Comparison of ENCODE assay signal across 13 mouse cellular contexts in genomic region chr4:57123003-57123402, GRCm38 (mm10). TPM values are rescaled to one million over a fixed set of nuclear protein-coding genes. Genes with fewer than 3 reads are reported as not detected.
DNase-seq lines count a peak whose midpoint lies in the region; ATAC-seq lines count a peak whose summit lies in the region.
"Had no signal": no experiment of that assay in that cellular context is flagged by ENCODE, and none has a peak within 500 bp of the region (broad histone marks: within the 10 kb centered on the region; RNA-seq: fewer than 3 reads in every experiment).

No protein-coding gene starts in this region.

- no peaks in the 10 kb centered on the region for H3K36me3 ChIP-seq in kidney, embryonic 14.5 days (ENCODE audit: control insufficient read depth, insufficient read depth, low read length)
- no peaks in the 10 kb centered on the region for H3K36me3 ChIP-seq in intestine, embryonic 14.5 days (ENCODE audit: control insufficient read depth, insufficient read depth, low read length)

- peak; percentile 37 for DNase-seq in kidney, adult 18-20 months
- DNase-seq in cerebellum, postnatal 10 days = peak; percentile 72 to 73
- DNase-seq in intestine, embryonic 14.5 days (ENCODE audit: low spot score) = no peak
- DNase-seq in lung, postnatal 10 days = peak; percentile 68
- DNase-seq in T-cell, adult 2 months (ENCODE audit: low spot score) = no peak
- no peak for DNase-seq in spleen, adult 12 weeks (ENCODE audit: low spot score)
- DNase-seq: adrenal gland, postnatal 25 days; retina, postnatal 1 day had no signal

- WGBS in kidney, embryonic 14.5 days = 35% methylated on average over 11 of the region's 11 CpGs
- WGBS in intestine, embryonic 14.5 days = 29% methylated on average over 11 of the region's 11 CpGs

- H3K9ac ChIP-seq in kidney, embryonic 14.5 days (ENCODE audit: low read depth, low read length) = no peak overlapping the region
- H3K9ac ChIP-seq in intestine, embryonic 14.5 days (ENCODE audit: low read length) = no peak overlapping the region

- no peak overlapping the region for H3K4me2 ChIP-seq in kidney, embryonic 14.5 days (replicated peaks; ENCODE audit: low read depth, low read length)
- peak overlapping the region; percentile 15 for H3K4me2 ChIP-seq in intestine, embryonic 14.5 days (ENCODE audit: low read length)
- H3K4me2 ChIP-seq: midbrain, embryonic 11.5 days had no signal

- no peaks in the 10 kb centered on the region for H3K9me3 ChIP-seq in kidney, embryonic 14.5 days (ENCODE audit: control insufficient read depth, low read length)
- H3K9me3 ChIP-seq in intestine, embryonic 14.5 days (ENCODE audit: control insufficient read depth, low read length) = no peaks in the 10 kb centered on the region

- H3K27me3 ChIP-seq in kidney, embryonic 14.5 days (ENCODE audit: control insufficient read depth, insufficient read depth, low read length) = no peaks in the 10 kb centered on the region
- no peaks in the 10 kb centered on the region for H3K27me3 ChIP-seq in intestine, embryonic 14.5 days (replicated peaks; ENCODE audit: control insufficient read depth, insufficient read depth, low read length)

- no peak overlapping the region for H3K4me3 ChIP-seq in kidney, embryonic 14.5 days (ENCODE audit: low read length)
- no peak overlapping the region for H3K4me3 ChIP-seq in intestine, embryonic 14.5 days (ENCODE audit: low read depth, low read length)
- H3K4me3 ChIP-seq: heart, adult 2 months; left cerebral cortex, adult 2 months had no signal

- ATAC-seq in kidney, embryonic 14.5 days (ENCODE audit: low FRiP score, low TSS enrichment) = no peak
- peak; percentile 25; the same call in 1 of the 2 replicates for ATAC-seq in intestine, embryonic 14.5 days (replicated peaks; ENCODE audit: low FRiP score, low TSS enrichment, low read depth)
- ATAC-seq in monocyte, adult 5-6 weeks (replicated peaks; ENCODE audit: insufficient number of reproducible peaks, low FRiP score, low TSS enrichment, poor library complexity, severe bottlenecking) = no peak

- no peak overlapping the region for H3K27ac ChIP-seq in kidney, embryonic 14.5 days (ENCODE audit: low read depth, low read length)
- peak overlapping the region; percentile 62 for H3K27ac ChIP-seq in intestine, embryonic 14.5 days (ENCODE audit: low read depth)
- H3K27ac ChIP-seq: heart, adult 2 months; left cerebral cortex, adult 2 months had no signal

- H3K4me1 ChIP-seq in kidney, embryonic 14.5 days (ENCODE audit: control insufficient read depth, insufficient read depth, low read length) = no peaks in the 10 kb centered on the region
- H3K4me1 ChIP-seq in intestine, embryonic 14.5 days (replicated peaks; ENCODE audit: control insufficient read depth, insufficient read depth, low read length) = 0 out of 2 replicates have a peak, but pooled peaks cover 8% of the 10 kb centered on the region

RNA-seq across cellular contexts. Expression of gene Epb41l4b, which starts 20.2 kb away (rescaled TPM):
- polyA plus RNA-seq in kidney, embryonic 14.5 days (2014; fragmentation: Nextera tagmentation; extraction: Ambion mirVana) = 2.3 and 2.9 TPM in 2 replicates
- polyA plus RNA-seq in intestine, embryonic 14.5 days (2014; fragmentation: Nextera tagmentation; extraction: Ambion mirVana) = 12.1 and 19.6 TPM in 2 replicates
- 0.58 TPM in 1 of 3 replicates, not detected in the others for total RNA-seq in monocyte, adult 5-6 weeks (2017)

Comparison
In these comparisons a context has a peak if more than half of its experiments do, and no peak if none do; other contexts are left out.
1. DNase-seq: peak in kidney, adult 18-20 months (single experiment), cerebellum, postnatal 10 days (2 of 2) and lung, postnatal 10 days (single experiment); none in intestine, embryonic 14.5 days (single experiment), T-cell, adult 2 months (single experiment) and spleen, adult 12 weeks (single experiment).